Mouse (Mus musculus) left cerebral cortex, adult 18-20 months (tissue): ENCODE data around the gene Gon7. TPM values are rescaled to one million over a fixed set of nuclear protein-coding genes. Genes with fewer than 3 reads are reported as not detected.

ENCODE experiments used
- DNase-seq, 2 experiments: peaks; one replicate each; pipeline ENCODE4 v3.0.0; 2021 to 2022; ENCODE audit warnings: low spot score in 2 of 2, mixed read lengths in 1 of 2
- total RNA-seq, 2 experiments: library from RNA; stranded (reverse); gene quantifications; 2 replicates each; pipeline ENCODE4 v1.2.3; 2021

Gene Gon7
- total RNA-seq, 2 experiments from 2014 or later = 13.8 to 21.4 TPM

- DNase-seq = peak; percentile 90 to 93
Measured at GRCm38 (mm10) chr12:102743589-102744574, 13.7 kb downstream of the Gon7 start, which contains the start of the genes Moap1 and Tmem251. Moap1 (minus strand) TSS chr12:102743661. Tmem251 (plus strand) TSS chr12:102743762.

GRCm38 (mm10) chr12:102743036-102743588 lies 14.5 kb downstream of the Gon7 start:
- no peak for DNase-seq

- no peak for DNase-seq
Measured at GRCm38 (mm10) chr12:102742056-102742455, 15.5 kb downstream of the Gon7 start.

- no peak for DNase-seq
Measured at GRCm38 (mm10) chr12:102740285-102740684, 17.3 kb downstream of the Gon7 start.

GRCm38 (mm10) chr12:102739096-102739495 lies 18.5 kb downstream of the Gon7 start:
- DNase-seq = no peak

- peak; percentile 33 to 38 for DNase-seq
Measured at GRCm38 (mm10) chr12:102733381-102733780, 24.2 kb downstream of the Gon7 start.

- DNase-seq = no peak
Measured at GRCm38 (mm10) chr12:102730798-102731619, 26.6 kb downstream of the Gon7 start.

GRCm38 (mm10) chr12:102729855-102730797 lies 27.5 kb downstream of the Gon7 start:
- peak; percentile 64 to 66 for DNase-seq

GRCm38 (mm10) chr12:102725761-102726175 lies 31.8 kb downstream of the Gon7 start:
- DNase-seq = no peak

- no peak for DNase-seq
Measured at GRCm38 (mm10) chr12:102725146-102725545, 32.5 kb downstream of the Gon7 start.

- DNase-seq = peak; percentile 42 to 50
Measured at GRCm38 (mm10) chr12:102723861-102724260, 33.7 kb downstream of the Gon7 start.

- no peak for DNase-seq
Measured at GRCm38 (mm10) chr12:102722966-102723365, 34.6 kb downstream of the Gon7 start.

GRCm38 (mm10) chr12:102722451-102722850 lies 35.2 kb downstream of the Gon7 start:
- DNase-seq = no peak

- peak in 1 of 2 experiments; percentile 50 for DNase-seq
Measured at GRCm38 (mm10) chr12:102719552-102720315, 37.9 kb downstream of the Gon7 start.

- no peak for DNase-seq
Measured at GRCm38 (mm10) chr12:102714654-102715395, 42.8 kb downstream of the Gon7 start.

GRCm38 (mm10) chr12:102714116-102714515 lies 43.5 kb downstream of the Gon7 start:
- DNase-seq = no peak

GRCm38 (mm10) chr12:102713153-102713865 lies 44.3 kb downstream of the Gon7 start:
- DNase-seq = no peak

GRCm38 (mm10) chr12:102710851-102711375 lies 46.7 kb downstream of the Gon7 start:
- DNase-seq = no peak
